Mouse (Mus musculus) G1E-ER4 (cell line): ENCODE data around the gene Pfkm. TPM values are rescaled to one million over a fixed set of nuclear protein-coding genes. Genes with fewer than 3 reads are reported as not detected.

Experiments
- GATA1 ChIP-seq: IDR thresholded peaks from one replicate; pipeline ENCODE4 v1.8.0; 2012; ENCODE audit warnings: low read length, inconsistent platforms
- polyA plus RNA-seq: library from polyadenylated mRNA; stranded (reverse); fragments of >175 nt; gene quantifications from 2 replicates; pipeline ENCODE4 v1.2.3, GENCODE M21; 2012

The Pfkm gene
- polyA plus RNA-seq, 1 experiment = 23.9 TPM

- TF ChIP-seq GATA1 = no peak
These were observed 2.8 kb upstream of the Pfkm start for GRCm38 (mm10) chr15:98089421-98090183.

GRCm38 (mm10) chr15:98091841-98092240 lies 548 bp upstream of the Pfkm start:
- no peak for TF ChIP-seq GATA1

- no peak for TF ChIP-seq GATA1
These were observed 977 bp downstream of the Pfkm start, which contains the start of gene Senp1 for GRCm38 (mm10) chr15:98093121-98094011. Senp1 (minus strand) TSS chr15:98093744.

- no peak for TF ChIP-seq GATA1
These were observed 2.5 kb downstream of the Pfkm start for GRCm38 (mm10) chr15:98094905-98095304.

GRCm38 (mm10) chr15:98096957-98097356 lies 4.6 kb downstream of the Pfkm start:
- TF ChIP-seq GATA1 = no peak

- TF ChIP-seq GATA1 = no peak
These were observed 6.1 kb downstream of the Pfkm start for GRCm38 (mm10) chr15:98098519-98098918.

GRCm38 (mm10) chr15:98102401-98102800 lies 10.0 kb downstream of the Pfkm start:
- TF ChIP-seq GATA1 = no peak

GRCm38 (mm10) chr15:98106506-98106905 lies 14.1 kb downstream of the Pfkm start:
- TF ChIP-seq GATA1 = no peak

GRCm38 (mm10) chr15:98107230-98107629 lies 14.8 kb downstream of the Pfkm start:
- no peak for TF ChIP-seq GATA1

- no peak for TF ChIP-seq GATA1
These were observed 15.4 kb downstream of the Pfkm start for GRCm38 (mm10) chr15:98107703-98108296.

GRCm38 (mm10) chr15:98108297-98109152 lies 16.1 kb downstream of the Pfkm start:
- TF ChIP-seq GATA1 = no peak

GRCm38 (mm10) chr15:98111791-98112190 lies 19.4 kb downstream of the Pfkm start:
- TF ChIP-seq GATA1 = no peak

GRCm38 (mm10) chr15:98114098-98114851 lies 21.9 kb downstream of the Pfkm start:
- no peak for TF ChIP-seq GATA1
